Mouse (Mus musculus) WW6 (cell line): ENCODE results near the gene Rnf225.

Experiments
- DNase-seq: peaks from one replicate; pipeline ENCODE4 v3.0.0-alpha.2; 2013; ENCODE audit warnings: low read depth, low spot score

The Rnf225 gene

GRCm38 (mm10) chr7:12980291-12980690, 53.1 kb downstream of the Rnf225 start:
- DNase-seq, result no peak
